17 mouse cellular contexts compared by ENCODE assay signal in the genomic region with DNA sequence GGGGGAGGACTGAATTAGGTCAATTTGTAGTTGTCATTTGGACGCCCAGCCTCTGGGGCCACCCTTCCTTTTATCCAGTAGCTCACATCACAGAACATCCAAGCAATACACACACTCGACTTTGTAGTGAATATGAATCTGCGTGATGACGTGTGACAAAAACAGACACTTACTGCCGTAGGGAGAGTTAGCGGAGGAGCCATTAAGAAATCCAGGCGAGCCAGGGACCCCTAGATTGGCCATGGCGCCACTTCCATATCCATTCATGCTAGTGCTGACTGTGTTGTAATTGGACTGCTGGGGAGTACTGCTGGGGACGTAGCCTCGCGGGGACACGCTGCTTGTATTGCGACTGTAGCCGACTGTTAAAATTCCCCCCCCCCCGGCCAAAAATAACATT.
"Had no signal": no experiment of that assay in that cellular context is flagged by ENCODE, and none has a peak within 500 bp of the region (broad histone marks: within the 10 kb centered on the region; RNA-seq: fewer than 3 reads in every experiment).

No protein-coding gene starts in this region.

- H3K4me2 ChIP-seq: liver, embryonic 11.5 days; lung, embryonic 14.5 days had no signal

- DNase-seq: kidney, adult 2 months; kidney, postnatal 25 days; layer of hippocampus, adult 9-11 months; liver, postnatal 0 days; lung, embryonic 14.5 days; midbrain, embryonic 14.5 days; retina, postnatal 1 day; thymus, adult 18-20 months; thymus, postnatal 36 days had no signal

- H3K9ac ChIP-seq: liver, embryonic 14.5 days; liver, postnatal 0 days; lung, embryonic 14.5 days had no signal

- H3K27ac ChIP-seq: kidney, postnatal 0 days; layer of hippocampus, adult 2 months; liver, embryonic 14.5 days; macrophage had no signal

- ATAC-seq: intestine, postnatal 0 days; liver, postnatal 0 days; lung, postnatal 0 days had no signal

- H3K4me3 ChIP-seq: layer of hippocampus, adult 2 months; myocyte had no signal
